11 mouse cellular contexts compared by ENCODE assay signal in genomic region chr11:102610675-102611316, GRCm38 (mm10). TPM values are rescaled to one million over a fixed set of nuclear protein-coding genes. Genes with fewer than 3 reads are reported as not detected.
DNase-seq lines count a peak whose midpoint lies in the region; ATAC-seq and TF ChIP-seq lines count a peak whose summit lies in the region.
"Had no signal": no experiment of that assay in that cellular context is flagged by ENCODE, and none has a peak within 500 bp of the region (broad histone marks: within the 10 kb centered on the region; RNA-seq: fewer than 3 reads in every experiment).

No protein-coding gene starts in this region.

- no peak for DNase-seq in heart, postnatal 25 days (ENCODE audit: low spot score)
- DNase-seq in midbrain, embryonic 10.5 days (ENCODE audit: low spot score): no peak
- no peak for DNase-seq in midbrain, postnatal 0 days (ENCODE audit: low spot score)
- DNase-seq in adipocyte (ENCODE audit: low spot score): no peak
- DNase-seq: right cerebral cortex, postnatal 25 days; thymus, postnatal 14 days had no signal

- no peaks in the 10 kb centered on the region for H3K27me3 ChIP-seq in heart, embryonic 15.5 days
- peaks cover 65% of the 10 kb centered on the region for H3K27me3 ChIP-seq in midbrain, embryonic 10.5 days (ENCODE audit: low read depth, poor library complexity, severe bottlenecking)
- 0 out of 2 replicates have a peak, but pooled peaks cover 6% of the 10 kb centered on the region for H3K27me3 ChIP-seq in midbrain, postnatal 0 days (ENCODE audit: insufficient read depth, low read length)
- 0 out of 2 replicates have a peak, but pooled peaks cover 9% of the 10 kb centered on the region for H3K27me3 ChIP-seq in hindbrain, embryonic 13.5 days
- no peaks in the 10 kb centered on the region for H3K27me3 ChIP-seq in stomach, embryonic 14.5 days (ENCODE audit: control insufficient read depth, insufficient read depth, low read length)

- H3K4me2 ChIP-seq in heart, embryonic 15.5 days: no peak overlapping the region
- no peak overlapping the region for H3K4me2 ChIP-seq in midbrain, postnatal 0 days (ENCODE audit: low read depth, low read length, poor library complexity, severe bottlenecking)
- H3K4me2 ChIP-seq in hindbrain, embryonic 13.5 days: no peak overlapping the region
- H3K4me2 ChIP-seq in stomach, embryonic 14.5 days (replicated peaks; ENCODE audit: low read depth, low read length): 0 out of 2 replicates have a peak overlapping the region, but pooled peaks have one; percentile 1

- H3K4me3 ChIP-seq in heart, embryonic 15.5 days: no peak overlapping the region
- H3K4me3 ChIP-seq in midbrain, embryonic 10.5 days: peak overlapping the region; percentile 33
- H3K4me3 ChIP-seq in midbrain, postnatal 0 days (ENCODE audit: low read depth, low read length): no peak overlapping the region
- H3K4me3 ChIP-seq in hindbrain, embryonic 13.5 days: no peak overlapping the region
- no peak overlapping the region for H3K4me3 ChIP-seq in stomach, embryonic 14.5 days (ENCODE audit: low read depth, low read length)

- peaks cover 38% of the 10 kb centered on the region for H3K4me1 ChIP-seq in heart, embryonic 15.5 days (replicated peaks)
- peaks cover 59% of the 10 kb centered on the region for H3K4me1 ChIP-seq in midbrain, embryonic 10.5 days
- H3K4me1 ChIP-seq in midbrain, postnatal 0 days (ENCODE audit: insufficient read depth, low read length): no peaks in the 10 kb centered on the region
- H3K4me1 ChIP-seq in hindbrain, embryonic 13.5 days (replicated peaks): peaks cover 56% of the 10 kb centered on the region
- H3K4me1 ChIP-seq in stomach, embryonic 14.5 days (ENCODE audit: control insufficient read depth, insufficient read depth, low read length): peaks cover 38% of the 10 kb centered on the region

- 0 out of 2 replicates have a peak overlapping the region, but pooled peaks have one; percentile 6 for H3K9ac ChIP-seq in heart, embryonic 15.5 days
- no peak overlapping the region for H3K9ac ChIP-seq in midbrain, postnatal 0 days (replicated peaks; ENCODE audit: low read length, poor library complexity, severe bottlenecking)
- H3K9ac ChIP-seq in hindbrain, embryonic 13.5 days: 0 out of 2 replicates have a peak overlapping the region, but pooled peaks have one; percentile 39
- no peak overlapping the region for H3K9ac ChIP-seq in stomach, embryonic 14.5 days (replicated peaks; ENCODE audit: low read depth, low read length)

- 32% methylated on average over 9 of the region's 9 CpGs for whole genome bisulfite sequencing in heart, embryonic 15.5 days
- WGBS in midbrain, embryonic 10.5 days: 8% methylated on average over 9 of the region's 9 CpGs
- WGBS in midbrain, postnatal 0 days: 26% methylated on average over 9 of the region's 9 CpGs
- 14% methylated on average over 9 of the region's 9 CpGs for WGBS in hindbrain, embryonic 13.5 days
- 17% methylated on average over 9 of the region's 9 CpGs for WGBS in stomach, embryonic 14.5 days

- no peak for TF ChIP-seq CTCF in midbrain, postnatal 0 days (IDR thresholded peaks at IDR 0.05)

- intact Hi-C loops in heart, postnatal 25 days (cut with DNase I): no loop called here

- H3K9me3 ChIP-seq in heart, embryonic 15.5 days (replicated peaks): no peaks in the 10 kb centered on the region
- H3K9me3 ChIP-seq in midbrain, embryonic 10.5 days (replicated peaks): no peaks in the 10 kb centered on the region
- no peaks in the 10 kb centered on the region for H3K9me3 ChIP-seq in midbrain, postnatal 0 days (ENCODE audit: low read length)
- no peaks in the 10 kb centered on the region for H3K9me3 ChIP-seq in hindbrain, embryonic 13.5 days
- H3K9me3 ChIP-seq in stomach, embryonic 14.5 days (ENCODE audit: control insufficient read depth, low read depth, low read length): no peaks in the 10 kb centered on the region

- no peaks in the 10 kb centered on the region for H3K36me3 ChIP-seq in heart, embryonic 15.5 days
- peaks cover 5% of the 10 kb centered on the region; the same call in 1 of the 2 replicates for H3K36me3 ChIP-seq in midbrain, embryonic 10.5 days
- H3K36me3 ChIP-seq in midbrain, postnatal 0 days (ENCODE audit: insufficient read depth, low read length): no peaks in the 10 kb centered on the region
- H3K36me3 ChIP-seq in hindbrain, embryonic 13.5 days: no peaks in the 10 kb centered on the region
- no peaks in the 10 kb centered on the region; the same call in 1 of the 2 replicates for H3K36me3 ChIP-seq in stomach, embryonic 14.5 days (ENCODE audit: control insufficient read depth, insufficient read depth, low read length)

- ATAC-seq in heart, embryonic 15.5 days (replicated peaks; ENCODE audit: insufficient number of reproducible peaks, insufficient read depth, low FRiP score, low read depth): no peak
- ATAC-seq in midbrain, postnatal 0 days (ENCODE audit: low FRiP score): no peak
- no peak for ATAC-seq in hindbrain, embryonic 13.5 days (ENCODE audit: low FRiP score)
- no peak for ATAC-seq in stomach, embryonic 14.5 days (ENCODE audit: insufficient number of reproducible peaks, insufficient read depth, low FRiP score, low read depth)
- no peak for ATAC-seq in CD4-positive, CD25-positive, alpha-beta regulatory T cell, adult 4 months

- peak overlapping the region; percentile 47; the same call in 1 of the 2 replicates for H3K27ac ChIP-seq in heart, embryonic 15.5 days
- H3K27ac ChIP-seq in midbrain, embryonic 10.5 days (replicated peaks): peak overlapping the region; percentile 79
- no peak overlapping the region for H3K27ac ChIP-seq in midbrain, postnatal 0 days (ENCODE audit: low read depth, low read length)
- no peak overlapping the region; the same call in 1 of the 2 replicates for H3K27ac ChIP-seq in hindbrain, embryonic 13.5 days
- peak overlapping the region; percentile 24; the same call in 1 of the 2 replicates for H3K27ac ChIP-seq in stomach, embryonic 14.5 days (ENCODE audit: low read length)

RNA-seq across cellular contexts. Expression of gene Fzd2, which starts 6.6 kb away (rescaled TPM):
- 15.1 and 20.4 TPM in 2 replicates for polyA plus RNA-seq in heart, embryonic 15.5 days (2015; fragmentation: Nextera tagmentation; extraction: Ambion mirVana)
- total RNA-seq in heart, postnatal 25 days (2021): 1 to 10 TPM; 4.7 to 5.0 TPM
- polyA plus RNA-seq in midbrain, embryonic 10.5 days (2016; fragmentation: Nextera tagmentation; extraction: Ambion mirVana): 26.5 and 27.9 TPM in 2 replicates
- total RNA-seq in midbrain, postnatal 0 days (2014; rRNA removed): 16.8 and 17.3 TPM in 2 replicates
- polyA plus RNA-seq in midbrain, postnatal 0 days (2015; fragmentation: Nextera tagmentation; extraction: Ambion mirVana): 3.9 and 4.5 TPM in 2 replicates
- 10.5 and 11.8 TPM in 2 replicates for polyA plus RNA-seq in hindbrain, embryonic 13.5 days (2015; fragmentation: Nextera tagmentation; extraction: Ambion mirVana)
- polyA plus RNA-seq in stomach, embryonic 14.5 days (2014; fragmentation: Nextera tagmentation; extraction: Ambion mirVana): 30.5 and 30.6 TPM in 2 replicates
- not detected for polyA plus RNA-seq in CD4-positive, CD25-positive, alpha-beta regulatory T cell, adult 4 months (2017; shearing (Covaris generic))

RNA-seq across cellular contexts. Expression of gene Gm11627, which starts 31.5 kb away (rescaled TPM):
- polyA plus RNA-seq in heart, embryonic 15.5 days (2015; fragmentation: Nextera tagmentation; extraction: Ambion mirVana): 9.7 and 13.7 TPM in 2 replicates
- 1 to 10 TPM; 2.2 TPM for total RNA-seq in heart, postnatal 25 days (2021)
- polyA plus RNA-seq in midbrain, embryonic 10.5 days (2016; fragmentation: Nextera tagmentation; extraction: Ambion mirVana): 11.1 and 12.6 TPM in 2 replicates
- 1.1 and 3.5 TPM in 2 replicates for total RNA-seq in midbrain, postnatal 0 days (2014; rRNA removed)
- polyA plus RNA-seq in midbrain, postnatal 0 days (2015; fragmentation: Nextera tagmentation; extraction: Ambion mirVana): 4.6 and 5.8 TPM in 2 replicates
- 2.8 and 5.3 TPM in 2 replicates for polyA plus RNA-seq in hindbrain, embryonic 13.5 days (2015; fragmentation: Nextera tagmentation; extraction: Ambion mirVana)
- polyA plus RNA-seq in stomach, embryonic 14.5 days (2014; fragmentation: Nextera tagmentation; extraction: Ambion mirVana): 15.9 and 18.9 TPM in 2 replicates
- polyA plus RNA-seq in CD4-positive, CD25-positive, alpha-beta regulatory T cell, adult 4 months (2017; shearing (Covaris generic)): not detected

RNA-seq across cellular contexts. Expression of gene Meioc, which starts 52.7 kb away (rescaled TPM):
- polyA plus RNA-seq in heart, embryonic 15.5 days (2015; fragmentation: Nextera tagmentation; extraction: Ambion mirVana): 0.45 and 0.57 TPM in 2 replicates
- not detected for total RNA-seq in heart, postnatal 25 days (2021)
- 0.16 and 0.41 TPM in 2 replicates for polyA plus RNA-seq in midbrain, embryonic 10.5 days (2016; fragmentation: Nextera tagmentation; extraction: Ambion mirVana)
- not detected in 2 replicates for total RNA-seq in midbrain, postnatal 0 days (2014; rRNA removed)
- polyA plus RNA-seq in midbrain, postnatal 0 days (2015; fragmentation: Nextera tagmentation; extraction: Ambion mirVana): 0.21 and 0.23 TPM in 2 replicates
- polyA plus RNA-seq in hindbrain, embryonic 13.5 days (2015; fragmentation: Nextera tagmentation; extraction: Ambion mirVana): 0.04 and 0.18 TPM in 2 replicates
- polyA plus RNA-seq in stomach, embryonic 14.5 days (2014; fragmentation: Nextera tagmentation; extraction: Ambion mirVana): 0.80 and 1.2 TPM in 2 replicates
- under 1 TPM in 1 of 2 experiments, not detected in 1; 0.16 TPM for polyA plus RNA-seq in CD4-positive, CD25-positive, alpha-beta regulatory T cell, adult 4 months (2017; shearing (Covaris generic))
- total RNA-seq: left cerebral cortex, postnatal 36 days had no signal

RNA-seq across cellular contexts. Expression of gene Gpatch8, which starts 54.6 kb away (rescaled TPM):
- 34.4 and 38.4 TPM in 2 replicates for polyA plus RNA-seq in heart, embryonic 15.5 days (2015; fragmentation: Nextera tagmentation; extraction: Ambion mirVana)
- 10 to 100 TPM; 19.3 to 23.2 TPM for total RNA-seq in heart, postnatal 25 days (2021)
- polyA plus RNA-seq in midbrain, embryonic 10.5 days (2016; fragmentation: Nextera tagmentation; extraction: Ambion mirVana): 65.5 and 73.8 TPM in 2 replicates
- total RNA-seq in midbrain, postnatal 0 days (2014; rRNA removed): 24.8 and 33.4 TPM in 2 replicates
- polyA plus RNA-seq in midbrain, postnatal 0 days (2015; fragmentation: Nextera tagmentation; extraction: Ambion mirVana): 35.8 and 53.3 TPM in 2 replicates
- polyA plus RNA-seq in hindbrain, embryonic 13.5 days (2015; fragmentation: Nextera tagmentation; extraction: Ambion mirVana): 83.4 and 86.1 TPM in 2 replicates
- polyA plus RNA-seq in stomach, embryonic 14.5 days (2014; fragmentation: Nextera tagmentation; extraction: Ambion mirVana): 55.4 and 64.7 TPM in 2 replicates
- 10 to 100 TPM; 64.2 to 75.8 TPM for polyA plus RNA-seq in CD4-positive, CD25-positive, alpha-beta regulatory T cell, adult 4 months (2017; shearing (Covaris generic))

Comparison
In these comparisons a context has a peak if more than half of its experiments do, and no peak if none do; other contexts are left out.
1. H3K27ac ChIP-seq: peak in heart, embryonic 15.5 days (single experiment), midbrain, embryonic 10.5 days (single experiment) and stomach, embryonic 14.5 days (single experiment); none in midbrain, postnatal 0 days (single experiment) and hindbrain, embryonic 13.5 days (single experiment).
2. H3K9ac ChIP-seq: peak in heart, embryonic 15.5 days (single experiment) and hindbrain, embryonic 13.5 days (single experiment); none in midbrain, postnatal 0 days (single experiment) and stomach, embryonic 14.5 days (single experiment).